Mouse (Mus musculus) layer of hippocampus, adult 2 months (tissue): ENCODE measurements around the gene Olfr968. TPM values are rescaled to one million over a fixed set of nuclear protein-coding genes. Genes with fewer than 3 reads are reported as not detected.

ENCODE experiments used
- DNase-seq, 2 experiments: peaks; one replicate each; pipeline ENCODE4 v3.0.0; 2022; ENCODE audit warnings: low spot score in 2 of 2
- H3K27ac ChIP-seq: fragments of 200-600 bp; 2 replicates; pipeline ENCODE4 v1.8.1; 2022
- H3K4me3 ChIP-seq: fragments of 200-600 bp; 2 replicates; pipeline ENCODE4 v1.8.1; 2022; ENCODE audit warnings: mild to moderate bottlenecking
- CTCF ChIP-seq: fragments of 200-600 bp; conservative IDR thresholded peaks from 2 replicates; pipeline ENCODE4 v1.8.1; 2022; ENCODE audit warnings: antibody characterized with exemption, mild to moderate bottlenecking, moderate library complexity
- long read RNA-seq, 2 experiments: library from polyadenylated mRNA; stranded (forward); transcript quantifications; one replicate each; pipeline ENCODE4 v2.0.0; 2021; ENCODE audit warnings: borderline mapping rate in 2 of 2
- total RNA-seq, 2 experiments: library from RNA; stranded (reverse); gene quantifications; 2 replicates each; pipeline ENCODE4 v1.2.3; 2021

The Olfr968 gene
- not detected for total RNA-seq
- long read RNA-seq, experiment 1 = 0 reads
- long read RNA-seq, experiment 2 = 0 reads

DNA sequence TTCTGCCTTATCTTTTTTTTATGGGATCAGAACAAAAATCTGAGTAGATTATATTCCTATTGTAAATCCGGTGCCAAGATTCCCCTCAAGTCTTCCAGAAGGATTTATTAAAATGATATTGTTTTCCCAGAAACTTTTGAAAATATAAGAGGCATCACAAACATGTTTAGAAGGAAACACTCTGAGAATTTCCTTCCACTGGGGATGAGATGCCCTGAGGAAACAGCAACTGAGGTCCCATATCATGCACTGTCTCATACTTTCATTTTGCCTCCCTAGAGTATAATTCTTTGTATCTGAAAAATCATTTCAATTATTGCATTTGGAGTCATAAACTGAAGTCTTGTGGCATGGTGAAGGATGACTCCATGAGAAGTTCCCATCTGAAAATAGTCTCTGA is at the start of gene Olfr968:
Gene Olfr968, minus strand, starts transcription at position 101 of the 400 bp plus-strand sequence.
- no peak for DNase-seq
- Histone ChIP-seq H3K4me3 (no peak within 1 kb of the TSS), H3K27ac (no peak within 1 kb of the TSS)
- no peak for TF ChIP-seq CTCF

- DNase-seq = no peak
- Histone ChIP-seq H3K27ac (no peak within 1 kb of the TSS), H3K4me3 (no peak within 1 kb of the TSS)
- no peak for TF ChIP-seq CTCF
Measured at GRCm38 (mm10) chr9:39808560-39808959, 25.5 kb upstream of the Olfr968 start, which contains the start of gene Olfr970. Gene Olfr970 (plus strand): TSS chr9:39808860.

DNA sequence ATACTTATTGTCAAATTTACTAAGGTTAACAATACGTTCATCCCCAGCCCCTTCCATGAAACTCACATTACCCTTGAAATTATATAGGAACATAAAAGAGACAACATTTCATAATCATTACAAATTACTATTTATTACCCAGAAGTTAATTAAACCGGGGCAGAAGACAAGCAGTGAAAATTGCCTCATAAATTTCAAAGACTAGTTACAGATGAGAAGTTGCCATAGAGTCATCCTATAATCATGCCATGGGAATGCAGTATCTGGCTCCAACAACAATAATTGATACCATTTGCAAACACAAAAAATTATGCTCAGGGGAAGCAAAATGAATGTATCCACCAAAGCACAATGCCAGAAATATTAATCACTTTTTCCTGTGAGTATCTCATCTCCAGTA is 7.5 kb upstream of the Olfr968 start, which contains the start of gene Olfr969:
Gene Olfr969, plus strand, starts transcription at position 388 of the 400 bp plus-strand sequence.
- no peak for DNase-seq
- Histone ChIP-seq H3K4me3 (no peak within 1 kb of the TSS), H3K27ac (no peak within 1 kb of the TSS)
- no peak for TF ChIP-seq CTCF

- peak overlapping the region; percentile 44; the same call in 1 of the 2 replicates for H3K27ac ChIP-seq
- no peak overlapping the region for H3K4me3 ChIP-seq
- no peak for TF ChIP-seq CTCF
- peak in 1 of 2 experiments; percentile 71 for DNase-seq
Measured at GRCm38 (mm10) chr9:39746428-39746827, 36.6 kb downstream of the Olfr968 start.

- no peak for TF ChIP-seq CTCF
- Histone ChIP-seq H3K27ac (peak within 1 kb of the TSS; percentile 44; the same call in 1 of the 2 replicates), H3K4me3 (no peak within 1 kb of the TSS)
- no peak for DNase-seq
Measured at GRCm38 (mm10) chr9:39745949-39746348, 37.1 kb downstream of the Olfr968 start, which contains the start of gene Olfr967. Gene Olfr967 (plus strand): TSS chr9:39746249.

DNA sequence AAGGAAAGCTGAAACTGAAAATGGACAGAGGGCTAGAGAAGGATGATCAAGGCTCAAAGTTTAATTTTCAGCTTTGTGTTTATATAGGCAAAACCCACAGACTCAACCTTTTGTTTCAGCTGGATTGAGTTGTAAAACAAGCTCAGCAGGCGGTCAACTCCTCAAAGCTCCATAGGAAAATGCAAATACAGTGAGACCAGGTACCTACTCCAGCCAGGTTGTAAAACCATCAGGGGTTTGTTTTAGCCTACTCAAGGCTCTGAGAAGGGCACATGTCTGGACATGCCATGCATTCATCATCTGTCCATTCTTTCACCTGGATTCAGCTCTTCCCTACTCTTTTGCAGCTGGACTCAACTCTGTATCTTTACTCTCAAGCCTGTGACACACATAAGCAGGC is 42.3 kb downstream of the Olfr968 start:
- no peak for DNase-seq
- Histone ChIP-seq H3K27ac (no peak overlapping the region), H3K4me3 (no peak overlapping the region)
- no peak for TF ChIP-seq CTCF

GRCm38 (mm10) chr9:39730678-39731077 is 52.4 kb downstream of the Olfr968 start, which contains the start of gene Olfr150:
Gene Olfr150 (plus strand): TSS chr9:39730978.
- no peak for TF ChIP-seq CTCF
- no peak for DNase-seq
- Histone ChIP-seq H3K4me3 (no peak within 1 kb of the TSS), H3K27ac (no peak within 1 kb of the TSS)

Other genes with a start within 250 kb of the Olfr968 start
- not detected for gene Olfr958, start 229.2 kb downstream of the Olfr968 start, total RNA-seq
- not detected for gene Olfr959, start 207.7 kb downstream of the Olfr968 start, total RNA-seq
- gene AW551984, start 178.8 kb downstream of the Olfr968 start, total RNA-seq = 1 to 10 TPM; 3.3 to 4.1 TPM
- not detected for gene Olfr148, start 172.6 kb downstream of the Olfr968 start, total RNA-seq
- gene Olfr960, start 161.9 kb downstream of the Olfr968 start, total RNA-seq = not detected
- not detected for gene Olfr961, start 138.2 kb downstream of the Olfr968 start, total RNA-seq
- gene Olfr963, start 116.0 kb downstream of the Olfr968 start, total RNA-seq = not detected
- gene Olfr149, start 76.1 kb downstream of the Olfr968 start, total RNA-seq = not detected
- gene Olfr965, start 71.9 kb downstream of the Olfr968 start, total RNA-seq = not detected
- gene Olfr150, start 52.3 kb downstream of the Olfr968 start, total RNA-seq = not detected
- gene Olfr967, start 37.0 kb downstream of the Olfr968 start, total RNA-seq = under 1 TPM in 1 of 2 experiments, not detected in 1; 0.41 TPM
- gene Olfr969, start 7.7 kb upstream of the Olfr968 start, total RNA-seq = not detected
- not detected for gene Olfr970, start 25.6 kb upstream of the Olfr968 start, total RNA-seq
- gene Olfr971, start 53.6 kb upstream of the Olfr968 start, total RNA-seq = not detected
- not detected for gene Olfr972, start 83.2 kb upstream of the Olfr968 start, total RNA-seq
- gene Olfr229, start 124.1 kb upstream of the Olfr968 start, total RNA-seq = not detected
- not detected for gene Olfr974, start 154.2 kb upstream of the Olfr968 start, total RNA-seq
- not detected for gene Olfr975, start 168.8 kb upstream of the Olfr968 start, total RNA-seq
- not detected for gene Olfr976, start 177.9 kb upstream of the Olfr968 start, total RNA-seq
- not detected for gene Olfr978, start 208.9 kb upstream of the Olfr968 start, total RNA-seq
- gene Olfr979, start 220.2 kb upstream of the Olfr968 start, total RNA-seq = not detected
- not detected for gene Olfr980, start 226.3 kb upstream of the Olfr968 start, total RNA-seq
- not detected for gene Olfr981, start 238.2 kb upstream of the Olfr968 start, total RNA-seq